Mouse (Mus musculus): ENCODE results near the gene Cd2.

The Cd2 gene

GRCm38 (mm10) chr3:101293571-101294135, 5.9 kb upstream of the Cd2 start:
- DNase-seq (ENCODE audit: low read depth, low spot score) = peak; percentile 52

GRCm38 (mm10) chr3:101292611-101293010, 4.9 kb upstream of the Cd2 start:
- DNase-seq (ENCODE audit: low read depth, low spot score) = peak; percentile 47

GRCm38 (mm10) chr3:101290587-101291520, 3.1 kb upstream of the Cd2 start:
- peak; percentile 63 for DNase-seq (ENCODE audit: low read depth, low spot score)

DNA sequence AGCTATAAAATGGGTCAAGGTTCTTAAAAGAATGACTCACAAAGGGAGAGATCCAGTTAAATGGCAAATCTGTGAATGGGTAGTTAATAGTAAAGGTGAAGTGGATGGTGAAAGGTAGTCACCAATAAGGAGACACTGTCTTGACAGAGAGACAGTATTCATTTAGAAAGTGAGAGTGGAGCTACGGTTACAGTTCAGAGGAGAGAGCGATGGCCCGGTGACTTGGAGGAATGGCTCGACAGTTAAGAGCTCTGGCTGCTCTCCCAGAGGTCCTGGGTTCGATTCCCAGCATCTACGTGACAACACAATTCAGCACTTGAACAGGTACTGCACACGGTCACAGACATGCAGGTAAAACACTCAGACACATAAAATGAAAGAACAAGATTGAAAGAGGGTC, 2.3 kb upstream of the Cd2 start:
- peak; percentile 60 for DNase-seq (ENCODE audit: low read depth, low spot score)

- DNase-seq (ENCODE audit: low read depth, low spot score) = peak; percentile 43
Observed at GRCm38 (mm10) chr3:101289406-101289805, 1.7 kb upstream of the Cd2 start.

DNA sequence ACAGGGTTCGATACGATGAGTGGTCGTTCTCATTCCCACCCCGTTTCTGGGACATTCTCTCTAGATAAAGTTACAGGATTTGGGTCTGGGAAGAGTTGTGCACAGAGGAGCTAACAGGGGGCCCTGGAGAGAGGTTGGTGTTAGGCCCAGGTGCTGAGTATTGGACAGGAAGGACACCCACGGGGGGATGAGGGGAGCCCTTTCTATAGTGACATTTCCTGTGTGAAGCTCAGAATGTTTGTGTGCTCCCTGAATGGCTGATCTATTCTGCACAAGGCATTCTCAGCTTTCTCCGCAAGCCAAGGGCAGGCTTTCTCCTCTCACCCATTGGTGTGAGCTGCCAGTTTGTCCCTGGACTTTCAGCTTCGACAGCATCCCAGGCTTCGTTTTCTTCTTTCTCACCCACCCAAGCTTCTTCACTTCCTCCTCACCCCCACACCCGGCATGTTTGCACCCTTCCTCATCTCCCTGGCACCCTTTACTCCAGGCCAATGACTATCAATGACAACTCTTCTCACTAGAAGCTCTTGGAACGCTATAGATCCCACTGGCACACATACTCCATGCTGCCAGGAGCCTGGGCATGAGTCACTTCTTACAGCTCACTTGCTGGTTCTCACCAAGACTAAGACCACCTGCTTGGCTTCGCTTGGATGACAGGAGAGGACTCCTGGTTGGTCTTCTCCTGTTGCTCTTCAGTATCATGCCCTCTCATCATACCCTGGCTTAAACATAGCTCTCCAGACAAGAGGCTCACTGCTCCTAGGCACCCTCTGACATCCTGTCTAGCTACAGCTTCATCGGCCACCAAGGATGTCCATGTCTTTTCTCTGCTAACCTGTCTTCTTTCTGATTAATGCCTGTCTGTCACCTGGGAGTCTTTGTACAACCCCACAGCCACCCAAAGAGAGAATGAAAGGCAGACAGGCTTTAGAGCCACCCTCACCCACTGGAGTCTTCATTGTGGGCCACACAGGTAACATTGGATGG, 1.1 kb downstream of the Cd2 start:
- DNase-seq (ENCODE audit: low read depth, low spot score) = peak; percentile 73

DNA sequence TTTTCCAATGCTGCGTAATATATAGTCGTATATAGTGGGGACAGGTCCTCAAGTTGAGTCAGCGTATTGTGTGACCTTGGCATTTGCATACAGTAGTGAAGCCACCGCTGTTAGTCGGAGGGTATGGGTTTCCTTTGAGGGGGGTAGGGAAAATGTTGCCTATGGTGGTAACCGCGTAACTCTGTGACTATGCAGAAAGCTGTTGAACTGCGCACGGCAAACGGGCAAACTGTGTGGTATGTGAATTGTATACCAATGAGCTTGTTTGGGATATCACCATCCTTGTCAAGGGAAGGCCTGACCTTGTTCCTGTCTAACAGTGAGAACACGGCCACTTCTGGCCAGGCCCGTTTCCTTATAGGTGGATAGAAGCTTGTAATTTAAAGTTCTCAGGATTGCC, 1.9 kb downstream of the Cd2 start:
- DNase-seq (ENCODE audit: low read depth, low spot score) = peak; percentile 73

DNA sequence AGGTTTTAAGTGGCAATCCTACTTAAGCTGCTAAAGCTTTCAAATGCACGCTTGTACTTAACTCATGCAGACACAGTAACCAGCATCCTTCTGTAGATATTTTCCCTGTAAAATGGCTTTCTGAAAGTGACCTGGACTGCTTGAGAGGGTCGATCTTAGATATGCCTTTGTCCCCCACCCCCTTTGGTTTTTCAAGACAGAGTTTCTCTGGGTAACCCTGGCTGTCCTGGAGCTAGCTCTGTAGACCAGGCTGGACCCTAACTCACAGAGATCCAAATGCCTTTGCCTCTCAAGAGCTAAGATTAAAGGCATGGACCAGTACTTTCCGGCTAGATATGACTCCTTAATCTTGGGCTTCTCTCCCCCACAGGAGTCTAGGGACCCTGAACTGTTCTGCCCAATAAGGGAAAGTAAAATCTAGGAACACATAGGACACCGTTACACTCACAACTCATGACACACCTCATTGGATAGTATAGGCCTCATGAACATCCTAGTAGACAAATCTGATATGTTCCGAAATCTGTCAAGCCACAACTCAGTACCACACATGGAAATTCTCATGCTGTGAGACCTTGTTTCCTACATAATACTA, 2.6 kb downstream of the Cd2 start:
- DNase-seq (ENCODE audit: low read depth, low spot score) = peak; percentile 56

DNA sequence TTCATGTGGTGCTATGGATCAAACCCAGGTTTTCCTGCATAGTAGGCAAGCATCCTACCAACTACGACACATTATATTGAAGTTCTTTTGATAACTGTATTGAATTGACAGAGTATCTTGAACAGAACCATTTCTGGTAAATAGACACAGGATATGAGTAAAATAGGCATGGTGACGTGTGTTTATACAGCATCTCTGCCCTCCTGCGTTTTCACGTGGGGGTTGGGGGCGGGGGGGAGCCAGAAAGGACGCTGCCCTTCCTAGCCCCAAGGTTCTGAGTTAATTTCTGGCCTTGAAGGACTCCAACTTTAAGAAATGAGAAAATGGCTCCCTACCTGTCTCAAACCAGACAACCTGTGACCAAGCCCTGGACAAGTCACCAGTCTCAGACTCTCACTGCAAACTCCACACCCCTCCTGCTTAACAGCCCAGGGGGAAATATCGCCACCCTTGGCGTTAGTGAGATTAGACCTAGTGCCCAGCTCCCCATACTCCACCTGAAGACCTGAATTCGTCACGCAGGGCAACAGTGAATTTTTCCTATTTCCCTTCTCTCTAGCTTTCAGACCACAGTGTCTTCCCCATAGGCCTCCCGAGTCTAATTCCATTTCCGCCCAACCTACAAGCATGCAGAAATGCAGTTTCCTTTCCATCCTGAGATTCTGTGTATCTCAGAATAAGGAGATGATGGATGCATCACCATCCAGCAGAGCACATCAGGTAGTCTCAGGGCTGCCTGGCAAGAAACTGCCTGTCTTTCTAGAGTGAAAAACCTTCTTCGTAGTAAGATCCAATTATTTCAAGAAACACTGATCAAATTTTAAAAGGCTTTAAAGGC, 3.7 kb downstream of the Cd2 start:
- DNase-seq (ENCODE audit: low read depth, low spot score) = peak; percentile 86

- peak; percentile 72 for DNase-seq (ENCODE audit: low read depth, low spot score)
Observed at GRCm38 (mm10) chr3:101283441-101283840, 4.3 kb downstream of the Cd2 start.

DNA sequence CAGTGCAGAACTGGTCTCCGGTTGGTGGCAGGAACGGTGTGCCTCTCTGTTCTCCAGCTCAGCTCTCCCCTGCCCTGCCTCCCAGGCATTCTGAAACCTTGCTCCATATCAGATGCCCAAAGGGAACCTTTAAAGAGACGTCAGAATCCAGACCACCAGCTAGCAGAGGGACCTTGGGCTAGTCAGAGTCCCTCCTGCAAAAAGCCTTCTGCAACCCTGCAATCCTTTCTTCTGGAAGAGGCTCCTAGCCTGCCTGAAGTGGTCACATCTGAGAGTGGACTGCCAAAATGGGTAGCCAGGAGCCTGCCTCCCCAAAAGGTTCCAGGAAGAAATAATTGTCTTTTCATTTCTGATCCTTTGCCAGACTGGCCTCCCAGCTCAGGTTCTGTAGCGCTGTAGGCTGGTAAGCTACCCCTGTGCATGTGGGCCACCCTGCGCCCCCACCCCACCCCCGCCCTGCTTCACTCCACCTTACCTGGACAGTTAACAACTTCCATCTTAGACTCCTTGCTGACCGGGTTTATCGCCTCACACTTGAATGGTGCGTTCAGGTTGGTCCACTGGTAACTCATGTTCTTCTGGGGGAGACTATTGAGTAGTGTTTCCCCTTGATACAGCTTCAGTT, 5.1 kb downstream of the Cd2 start:
- DNase-seq (ENCODE audit: low read depth, low spot score) = peak; percentile 39

- peak; percentile 61 for DNase-seq (ENCODE audit: low read depth, low spot score)
Observed at GRCm38 (mm10) chr3:101281841-101282240, 5.9 kb downstream of the Cd2 start.

DNA sequence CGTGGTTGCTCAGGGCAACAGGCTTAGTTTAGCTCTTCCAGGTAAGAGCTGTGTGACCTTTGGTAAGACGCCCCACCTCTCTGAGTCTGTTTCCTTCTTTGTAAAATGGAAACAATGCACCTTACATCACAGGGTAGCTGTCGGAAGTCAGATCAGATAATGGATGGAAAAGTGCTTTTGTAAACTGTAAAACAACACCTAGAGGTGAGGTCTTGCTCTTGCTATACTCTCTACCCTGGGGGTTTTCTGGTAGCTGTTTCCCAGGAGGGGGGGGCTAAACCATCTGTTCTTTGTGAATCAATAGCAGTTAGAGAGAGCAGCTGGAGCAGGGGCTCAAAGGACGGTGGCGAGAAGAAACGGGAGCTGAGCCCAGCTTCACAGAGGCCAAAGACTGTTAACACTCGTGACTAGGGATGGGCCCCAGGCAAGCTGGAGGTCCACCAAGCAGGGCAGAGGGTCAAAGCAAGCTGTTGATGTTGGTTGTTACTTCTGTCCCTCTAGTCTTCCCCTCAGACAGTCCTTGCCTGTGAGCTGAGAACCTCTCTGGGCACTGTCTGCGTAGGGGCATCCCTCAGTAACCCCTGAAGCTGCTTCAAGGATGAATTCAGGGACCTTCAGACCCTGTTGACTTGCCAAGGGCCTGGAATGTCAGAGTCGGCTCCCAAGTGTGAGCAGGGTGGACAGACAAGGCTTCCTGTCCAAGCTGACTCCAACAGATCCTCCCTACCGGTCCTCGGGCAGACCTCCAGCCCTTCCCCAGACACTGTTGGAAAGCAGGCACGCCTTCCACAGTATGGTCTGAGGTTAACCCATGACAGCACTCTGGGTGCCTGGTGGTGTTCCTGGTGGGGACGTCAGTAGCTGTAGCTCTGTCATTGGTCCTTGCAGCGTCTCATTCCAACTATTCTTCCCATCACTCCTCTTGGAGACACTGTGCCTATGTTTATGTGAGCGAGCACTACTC, 7.1 kb downstream of the Cd2 start:
- peak; percentile 90 for DNase-seq (ENCODE audit: low read depth, low spot score)

GRCm38 (mm10) chr3:101279561-101279960, 8.2 kb downstream of the Cd2 start:
- peak; percentile 82 for DNase-seq (ENCODE audit: low read depth, low spot score)

- peak; percentile 17 for DNase-seq (ENCODE audit: low read depth, low spot score)
Observed at GRCm38 (mm10) chr3:101278396-101278795, 9.3 kb downstream of the Cd2 start.

DNA sequence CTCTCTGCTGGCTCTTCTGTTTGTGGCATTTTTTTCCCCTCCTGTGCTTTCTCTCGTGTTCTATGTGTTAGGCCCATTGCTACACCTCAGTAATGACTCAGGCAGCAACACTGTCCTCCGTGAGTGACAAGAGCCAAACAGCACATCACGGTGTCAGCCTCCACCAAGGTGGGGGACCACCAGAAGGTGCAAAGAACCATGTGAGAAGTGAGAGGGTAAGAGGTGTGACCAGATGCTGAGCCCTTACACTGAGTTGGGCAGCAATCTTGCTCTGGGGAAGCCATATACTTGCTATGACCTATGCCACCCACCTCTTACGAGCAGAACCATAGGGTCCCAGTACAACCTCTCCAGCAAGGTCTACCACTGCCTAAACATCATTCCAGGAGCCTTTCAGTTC, 9.9 kb downstream of the Cd2 start:
- no peak for DNase-seq (ENCODE audit: low read depth, low spot score)

GRCm38 (mm10) chr3:101276501-101277320, 11.0 kb downstream of the Cd2 start:
- DNase-seq (ENCODE audit: low read depth, low spot score) = peak; percentile 68
